Mouse (Mus musculus): ENCODE results near the gene Pde7b.

- TF ChIP-seq CTCF (IDR thresholded peaks at IDR 0.05; ENCODE audit: insufficient read depth, low read depth, low read length): no peak
- TF ChIP-seq POLR2A (IDR thresholded peaks at IDR 0.05; ENCODE audit: insufficient read depth, low read depth, low read length): no peak
Observed at GRCm38 (mm10) chr10:20606007-20606406, 118.9 kb downstream of the Pde7b start.
